Mouse (Mus musculus): ENCODE data around the gene Abl1.

Abl1 gene

GRCm38 (mm10) chr2:31689045-31689444 is 869 bp downstream of the Abl1 start:
- DNase-seq (ENCODE audit: low read depth, low spot score) = no peak

DNA sequence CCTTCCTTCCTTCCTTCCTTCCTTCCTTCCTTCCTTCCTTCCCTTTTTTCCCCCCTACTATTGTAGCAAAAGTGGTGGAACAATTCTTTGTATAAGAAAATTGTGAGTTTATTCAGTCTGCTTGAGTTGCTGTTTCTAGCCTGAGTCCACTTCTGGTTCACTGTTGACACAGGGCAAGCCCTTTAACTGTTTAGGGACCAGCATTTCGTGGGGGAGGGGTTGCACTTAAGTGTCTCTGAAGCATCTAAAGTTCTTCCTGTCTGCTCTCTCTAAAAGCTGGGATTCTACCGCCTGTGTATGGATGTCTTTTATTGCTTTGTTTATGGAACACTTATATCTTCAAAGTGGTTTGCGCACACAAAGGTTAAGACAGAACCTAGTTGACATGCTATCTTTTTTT is 1.9 kb downstream of the Abl1 start:
- no peak for DNase-seq (ENCODE audit: low read depth, low spot score)

GRCm38 (mm10) chr2:31698209-31698608 is 10.0 kb downstream of the Abl1 start:
- no peak for DNase-seq (ENCODE audit: low read depth, low spot score)

DNA sequence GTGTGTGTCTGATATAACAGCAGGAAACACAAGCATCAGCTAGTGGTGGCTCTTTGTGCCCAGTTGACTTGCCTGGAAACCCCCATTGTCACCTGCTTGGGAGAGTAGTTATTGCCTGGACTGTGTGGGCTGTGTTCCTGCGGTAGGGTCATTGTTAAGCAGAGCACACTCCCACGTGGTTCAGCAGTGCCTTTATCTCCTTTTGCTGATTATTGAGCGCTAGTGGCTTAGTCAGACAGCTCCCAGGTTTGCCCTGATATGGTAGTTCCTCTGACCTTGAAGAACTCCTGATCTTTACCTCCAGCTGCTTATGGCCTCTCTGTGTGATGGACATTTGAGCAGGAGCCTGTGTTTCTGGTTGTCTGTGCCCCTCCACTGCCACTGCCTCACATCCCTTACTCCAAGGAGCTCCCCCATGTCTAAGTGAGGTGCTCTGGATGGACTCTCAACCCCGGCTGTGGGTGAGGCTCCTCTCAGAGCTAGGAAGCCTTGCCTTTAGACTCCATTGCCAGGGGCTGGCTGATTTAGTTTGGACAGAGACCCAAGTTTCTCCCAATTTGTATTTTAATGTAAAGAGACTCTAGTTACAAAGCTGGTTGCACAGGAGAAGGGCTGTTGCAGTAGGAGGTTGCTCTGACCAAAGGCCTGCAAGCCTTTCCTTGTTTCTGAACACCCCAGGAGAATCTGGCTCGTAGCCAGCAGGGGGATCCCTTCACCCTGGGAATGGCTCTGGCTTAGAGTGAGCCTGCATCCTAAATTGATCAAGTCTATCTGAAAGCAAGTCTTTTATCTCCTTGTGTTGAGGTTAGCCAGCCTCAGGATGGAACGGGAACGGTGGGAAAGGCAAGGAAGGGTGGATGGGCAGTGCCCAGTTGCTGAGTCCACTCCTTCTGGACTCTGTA is 12.6 kb downstream of the Abl1 start:
- peak; percentile 44 for DNase-seq (ENCODE audit: low read depth, low spot score)

DNA sequence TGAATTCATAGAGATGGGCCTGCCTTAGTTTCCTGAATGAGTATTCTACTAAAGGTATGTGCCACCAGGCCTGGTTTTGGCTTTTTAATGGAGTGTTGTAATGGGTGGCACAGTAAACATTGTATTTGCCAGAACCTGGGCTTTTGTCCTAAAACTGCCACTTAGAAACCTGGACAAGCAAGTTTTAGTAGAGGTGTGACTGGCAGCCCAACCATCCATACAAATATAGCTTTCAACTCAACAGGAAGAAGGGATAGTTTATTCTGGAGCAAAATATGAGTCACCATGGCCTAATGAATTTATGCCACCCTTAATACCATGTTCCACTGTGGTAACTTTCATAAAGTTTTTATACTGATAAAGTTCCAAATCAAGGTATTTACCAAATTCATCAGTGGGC is 15.1 kb downstream of the Abl1 start:
- no peak for DNase-seq (ENCODE audit: low read depth, low spot score)

GRCm38 (mm10) chr2:31705914-31706313 is 17.7 kb downstream of the Abl1 start:
- no peak for DNase-seq (ENCODE audit: low read depth, low spot score)

- no peak for DNase-seq (ENCODE audit: low read depth, low spot score)
Observed at GRCm38 (mm10) chr2:31706531-31706930, 18.4 kb downstream of the Abl1 start.

DNA sequence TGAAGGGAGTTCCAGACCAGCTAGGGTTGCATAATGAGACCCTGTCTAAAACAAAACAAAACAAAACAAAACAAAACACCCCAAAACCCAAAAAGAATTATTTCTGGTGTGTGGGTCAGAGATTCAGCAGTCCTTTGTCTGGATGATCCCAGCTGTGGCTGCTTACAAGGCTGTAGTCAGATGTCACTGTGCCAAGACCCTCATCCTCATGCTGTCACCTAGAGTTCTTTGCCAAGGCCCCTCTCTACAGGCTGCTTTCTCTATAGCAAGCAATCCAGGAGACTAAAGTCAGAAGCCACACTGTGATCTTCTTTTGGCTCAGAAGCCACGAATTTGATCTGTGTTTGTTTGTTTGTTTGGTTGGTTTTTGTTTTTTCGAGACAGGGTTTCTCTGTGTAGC is 24.5 kb downstream of the Abl1 start:
- no peak for DNase-seq (ENCODE audit: low read depth, low spot score)

DNA sequence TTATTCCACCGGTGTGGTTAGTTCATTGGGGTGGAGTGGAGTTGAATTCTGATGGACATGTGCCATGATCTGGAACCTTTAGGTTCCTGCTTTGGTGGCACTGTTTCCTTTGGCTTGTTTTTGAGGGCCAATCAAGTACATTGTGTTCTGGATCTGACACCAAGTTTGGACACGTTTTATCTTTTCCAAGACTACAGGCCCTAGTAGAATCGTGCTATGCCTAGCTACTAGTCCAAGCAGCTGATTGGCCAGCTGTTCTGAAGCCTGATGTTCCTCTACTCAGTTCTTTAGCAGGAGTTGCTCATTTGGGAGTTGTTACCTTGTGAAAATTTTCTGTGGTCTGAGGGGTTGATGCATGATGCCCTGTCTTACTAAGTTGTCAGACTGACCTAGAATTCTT is 25.6 kb downstream of the Abl1 start:
- DNase-seq (ENCODE audit: low read depth, low spot score) = no peak

GRCm38 (mm10) chr2:31714780-31715179 is 26.6 kb downstream of the Abl1 start:
- DNase-seq (ENCODE audit: low read depth, low spot score) = no peak

GRCm38 (mm10) chr2:31715985-31716384 is 27.8 kb downstream of the Abl1 start:
- DNase-seq (ENCODE audit: low read depth, low spot score) = no peak

GRCm38 (mm10) chr2:31719202-31719880 is 31.2 kb downstream of the Abl1 start:
- DNase-seq (ENCODE audit: low read depth, low spot score) = no peak

GRCm38 (mm10) chr2:31719944-31720343 is 31.8 kb downstream of the Abl1 start:
- no peak for DNase-seq (ENCODE audit: low read depth, low spot score)

DNA sequence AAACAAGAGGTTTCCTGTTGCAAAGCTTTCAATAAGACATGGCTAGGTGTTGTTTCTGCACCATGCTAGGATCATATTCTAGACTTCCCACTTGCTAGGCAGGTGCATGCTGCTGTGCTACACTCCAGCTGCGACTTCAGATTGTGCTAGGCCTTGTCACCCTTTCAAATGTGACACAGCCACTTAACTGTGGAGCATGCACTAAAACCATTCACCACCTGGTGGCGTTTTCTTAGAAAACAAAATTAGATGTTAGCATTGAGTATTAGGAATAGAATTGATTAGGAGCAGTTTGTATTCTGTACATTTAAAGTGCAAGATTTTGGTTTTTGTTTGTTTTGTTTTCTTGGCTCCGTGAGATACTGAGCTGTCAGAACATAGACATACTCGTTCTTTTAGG is 32.6 kb downstream of the Abl1 start:
- no peak for DNase-seq (ENCODE audit: low read depth, low spot score)

DNA sequence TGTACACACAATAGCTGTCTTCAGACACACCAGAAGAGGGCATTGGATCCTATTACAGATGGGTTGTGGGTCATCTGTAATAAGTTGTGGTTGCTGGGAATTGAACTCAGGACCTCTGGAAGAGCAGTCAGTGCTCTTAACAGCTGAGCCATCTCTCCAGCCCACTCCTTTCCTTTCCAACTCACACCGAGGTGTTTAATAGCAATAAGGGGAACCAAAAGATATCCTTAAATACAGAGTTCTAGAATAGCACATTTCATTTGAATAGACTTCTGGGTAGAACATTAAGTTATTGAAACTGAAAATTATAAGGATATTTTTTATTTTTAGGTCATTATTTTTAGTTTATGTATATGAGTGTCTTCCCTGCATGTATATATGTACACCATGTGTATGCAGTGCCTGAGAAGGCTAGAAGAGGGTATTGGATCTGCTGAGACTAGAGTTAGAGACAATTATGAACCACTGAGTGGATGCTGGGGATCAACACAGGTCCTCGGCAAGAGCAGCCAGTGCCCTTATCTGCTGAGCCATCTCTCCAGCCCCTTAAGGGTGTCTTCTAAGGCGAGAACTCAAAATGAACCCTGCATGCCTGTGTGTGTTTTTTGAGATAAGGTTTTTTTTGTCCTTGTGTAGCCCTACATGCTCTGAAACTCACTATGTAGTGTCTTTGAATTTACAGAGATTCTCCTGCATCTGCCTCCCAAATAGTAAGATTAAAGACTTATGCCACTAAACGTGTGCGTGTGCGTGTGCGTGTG is 36.7 kb downstream of the Abl1 start:
- no peak for DNase-seq (ENCODE audit: low read depth, low spot score)

- DNase-seq (ENCODE audit: low read depth, low spot score) = no peak
Observed at GRCm38 (mm10) chr2:31727576-31728277, 39.6 kb downstream of the Abl1 start.

GRCm38 (mm10) chr2:31730640-31731039 is 42.5 kb downstream of the Abl1 start:
- DNase-seq (ENCODE audit: low read depth, low spot score) = no peak

GRCm38 (mm10) chr2:31732497-31732896 is 44.3 kb downstream of the Abl1 start:
- DNase-seq (ENCODE audit: low read depth, low spot score) = no peak

DNA sequence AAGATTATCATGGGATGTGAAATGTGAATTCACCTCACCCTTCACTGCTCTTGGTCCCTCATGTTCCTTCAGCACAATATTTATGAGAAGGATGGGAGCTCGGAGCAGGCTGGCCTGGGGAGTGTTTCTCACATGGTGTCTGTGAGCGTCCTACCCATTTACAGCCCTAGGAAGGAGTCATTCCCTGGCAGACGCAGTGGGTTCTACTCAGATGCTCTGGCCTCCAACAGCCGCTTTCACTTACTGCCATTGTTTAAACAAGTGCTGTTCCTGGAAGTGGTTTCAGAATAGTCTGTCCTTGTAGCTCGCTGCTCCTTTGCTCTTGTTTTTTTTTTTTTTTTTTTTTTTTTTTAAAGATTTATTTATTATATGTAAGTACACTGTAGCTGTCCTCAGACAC is 45.4 kb downstream of the Abl1 start:
- no peak for DNase-seq (ENCODE audit: low read depth, low spot score)

GRCm38 (mm10) chr2:31739041-31739440 is 50.9 kb downstream of the Abl1 start:
- DNase-seq (ENCODE audit: low read depth, low spot score) = no peak

DNA sequence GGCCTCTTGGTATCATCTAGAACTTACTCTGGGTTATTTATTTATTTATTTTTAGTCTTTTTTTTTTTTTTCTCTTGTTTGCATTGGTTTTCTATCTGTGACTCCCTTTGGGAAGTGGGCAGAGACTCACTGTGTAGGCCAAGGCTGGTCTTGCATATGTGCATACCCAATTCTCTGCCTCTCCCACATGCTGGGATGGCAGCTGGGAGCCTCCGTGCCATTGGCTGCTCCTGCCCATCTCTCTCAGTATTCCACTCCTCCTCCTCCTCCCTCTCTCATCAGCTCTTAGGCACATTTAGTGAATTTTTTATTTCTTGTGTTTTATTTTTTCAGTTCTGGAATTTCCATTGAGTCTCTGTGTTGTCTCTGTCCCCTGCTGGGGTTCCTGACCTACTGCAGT is 53.6 kb downstream of the Abl1 start:
- DNase-seq (ENCODE audit: low read depth, low spot score) = no peak

DNA sequence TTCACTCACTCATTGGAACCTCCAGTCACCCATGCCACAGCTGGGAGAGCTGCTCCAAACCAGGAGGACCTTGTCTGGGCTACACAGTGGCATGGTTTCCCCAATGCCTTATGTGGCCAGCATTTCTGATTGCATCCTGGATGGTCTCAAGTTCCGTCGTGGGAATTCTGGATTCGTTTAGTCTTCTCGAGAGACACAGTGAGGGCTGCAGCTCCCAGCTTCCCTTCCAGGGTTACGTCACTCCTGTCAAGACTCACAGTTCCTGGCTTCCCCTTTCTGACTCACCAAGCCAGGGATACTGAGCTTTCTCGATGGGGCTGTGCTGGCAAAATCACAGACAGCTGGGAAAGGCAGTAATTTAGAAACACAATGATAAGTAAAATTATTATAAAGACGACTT is 54.0 kb downstream of the Abl1 start:
- DNase-seq (ENCODE audit: low read depth, low spot score) = no peak

Measured in forelimb bud, embryonic 11.5 days (tissue).